Mouse (Mus musculus) heart, adult 2 months (tissue): ENCODE results near the gene Hapln2.

Experiments
- CTCF ChIP-seq: fragments of 200-600 bp; IDR thresholded peaks from 2 replicates; pipeline ENCODE4 v1.8.1; 2022; ENCODE audit warnings: antibody characterized with exemption, mild to moderate bottlenecking, moderate library complexity
- EP300 ChIP-seq: fragments of 200-500 bp; IDR thresholded peaks from 2 replicates; pipeline ENCODE4 v1.6.1; 2011; ENCODE audit warnings: low read depth, low read length, control low read depth; ENCODE audit not compliant: insufficient read depth
- POLR2A ChIP-seq: fragments of 200-500 bp; IDR thresholded peaks from 2 replicates; pipeline ENCODE4 v1.6.1; 2011; ENCODE audit warnings: mild to moderate bottlenecking, low read depth, low read length, control low read depth; ENCODE audit not compliant: insufficient read depth

DNA sequence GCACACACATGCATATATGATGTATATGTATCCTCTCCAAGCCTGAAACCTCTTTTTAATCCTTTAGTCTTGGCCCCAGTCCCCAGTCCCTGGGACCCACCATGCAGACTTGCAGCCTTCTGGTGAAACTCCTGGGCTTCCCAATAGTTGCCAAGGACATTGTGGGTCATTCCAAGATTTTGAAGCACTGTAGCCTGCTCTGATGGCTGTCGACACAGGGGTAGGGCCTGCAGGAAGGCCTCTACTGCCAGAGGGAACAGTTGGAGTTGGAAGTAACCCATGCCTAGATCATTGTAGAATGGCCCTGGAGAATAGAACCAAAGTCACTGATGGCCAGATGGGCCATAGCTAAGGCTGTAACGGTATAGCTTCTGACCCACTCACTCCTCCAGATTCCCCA, 47.0 kb upstream of the Hapln2 start:
- TF ChIP-seq POLR2A: no peak
- no peak for TF ChIP-seq CTCF
- TF ChIP-seq EP300: no peak
